Mouse (Mus musculus) fibroblast of lung, adult 2 months (primary cell): ENCODE data around the gene Cnn2.
A peak's percentile ranks its signal among the peaks of the same experiment; 100 is the strongest.

Source experiments
- DNase-seq: peaks from one replicate; pipeline ENCODE4 v3.0.0-alpha.2; 2011; ENCODE audit warnings: low read depth

Gene Cnn2

GRCm38 (mm10) chr10:80019471-80020131 lies 31.2 kb downstream of the Cnn2 start:
- no peak for DNase-seq

GRCm38 (mm10) chr10:80020191-80020590 lies 31.8 kb downstream of the Cnn2 start:
- no peak for DNase-seq

DNA sequence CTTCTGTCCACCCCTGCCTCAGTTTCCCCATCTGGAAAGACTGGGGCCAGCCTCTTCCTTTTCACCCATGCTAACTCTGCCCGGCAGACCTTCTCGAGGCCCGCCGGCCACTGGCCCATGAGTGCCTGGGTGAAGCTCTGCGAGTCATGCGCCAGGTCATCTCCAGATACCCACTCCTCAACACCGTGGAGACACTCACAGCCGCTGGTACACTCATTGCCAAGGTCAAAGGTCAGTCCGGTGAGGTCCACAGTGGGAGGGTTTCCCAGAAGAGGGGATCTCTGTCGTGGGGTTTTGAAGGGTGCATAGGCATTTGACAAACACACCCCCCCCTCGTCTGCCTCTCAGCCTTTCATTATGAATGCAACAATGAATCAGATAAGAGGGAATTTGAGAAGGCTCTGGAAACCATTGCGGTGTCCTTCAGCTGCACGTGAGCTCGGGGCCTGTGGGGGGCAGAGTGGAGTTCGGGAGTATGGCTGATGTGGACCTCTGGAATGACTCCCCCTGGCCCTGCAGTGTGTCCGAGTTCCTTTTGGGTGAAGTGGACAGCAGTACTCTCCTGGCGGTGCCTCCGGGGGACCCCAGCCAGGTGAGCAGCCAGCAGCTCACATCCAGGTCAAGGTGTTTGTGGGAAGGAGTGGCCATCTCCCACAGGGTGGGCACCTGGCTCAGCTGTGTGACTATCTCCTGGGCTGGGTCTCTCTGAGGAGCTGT lies 32.4 kb downstream of the Cnn2 start:
- DNase-seq, result no peak

- DNase-seq, result no peak
Observed at GRCm38 (mm10) chr10:80021320-80021641, 32.9 kb downstream of the Cnn2 start.

- no peak for DNase-seq
Observed at GRCm38 (mm10) chr10:80022164-80022563, 33.8 kb downstream of the Cnn2 start.

DNA sequence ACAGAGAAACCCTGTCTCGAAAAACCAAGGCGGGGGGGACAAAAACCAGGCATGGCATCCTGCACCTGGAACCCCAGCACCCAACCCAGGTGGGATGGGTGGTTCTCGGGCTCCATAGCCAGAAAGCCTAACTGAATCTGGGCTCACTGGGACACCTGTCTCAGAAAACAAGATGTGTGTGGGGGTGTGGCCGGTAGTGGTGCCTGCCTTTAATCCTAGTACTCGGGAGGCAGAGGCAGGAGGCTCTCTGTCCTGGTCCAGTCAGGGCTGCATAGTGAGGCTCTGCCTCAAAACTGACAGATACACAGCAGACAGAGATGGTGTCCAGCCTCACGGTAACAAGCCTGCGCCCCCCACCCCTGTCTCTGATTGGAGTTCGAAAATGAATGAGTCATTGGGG lies 34.4 kb downstream of the Cnn2 start:
- no peak for DNase-seq

DNA sequence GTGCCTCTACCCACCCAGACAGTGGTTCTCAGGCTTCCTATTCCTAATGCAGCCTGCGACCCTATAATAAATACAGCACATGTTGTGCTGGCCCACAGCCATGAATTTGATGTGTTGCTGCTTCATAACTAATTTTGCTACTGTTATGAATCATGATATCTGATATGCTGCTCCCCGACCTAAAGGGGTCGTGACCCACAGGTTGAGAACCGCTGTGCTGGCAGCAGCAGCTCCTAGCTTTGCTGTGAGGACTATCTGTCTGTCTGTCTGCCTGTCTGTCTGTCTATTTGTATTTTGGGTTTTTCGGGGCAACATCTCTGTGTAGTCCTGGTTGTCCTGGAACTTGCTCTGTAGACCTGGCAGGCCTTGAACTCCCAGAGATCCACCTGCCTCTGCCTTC lies 35.4 kb downstream of the Cnn2 start:
- DNase-seq, result no peak

GRCm38 (mm10) chr10:80024229-80025043 lies 36.1 kb downstream of the Cnn2 start:
- no peak for DNase-seq

GRCm38 (mm10) chr10:80025044-80025347 lies 36.6 kb downstream of the Cnn2 start:
- DNase-seq, result no peak

DNA sequence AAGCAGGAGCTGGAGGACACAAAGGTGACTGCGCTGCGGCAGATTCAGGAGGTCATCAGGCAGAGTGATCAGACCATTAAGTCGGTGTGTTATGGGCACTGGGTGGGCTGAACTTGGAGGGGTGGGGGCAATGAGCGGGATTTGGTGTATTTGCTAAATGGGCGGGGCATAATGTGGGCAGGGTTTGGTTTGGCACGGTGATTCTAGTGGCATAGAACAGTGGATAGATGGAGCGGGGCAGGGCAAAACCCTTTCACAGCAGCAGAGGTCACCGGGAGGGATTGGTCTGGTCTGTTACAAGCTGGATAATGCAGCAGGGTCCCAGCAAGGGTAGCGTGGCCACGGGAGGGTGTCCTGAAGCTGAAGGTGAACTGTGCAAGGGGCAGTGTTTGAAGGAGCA lies 37.1 kb downstream of the Cnn2 start:
- no peak for DNase-seq

- DNase-seq, result no peak
Observed at GRCm38 (mm10) chr10:80025889-80026288, 37.5 kb downstream of the Cnn2 start.

DNA sequence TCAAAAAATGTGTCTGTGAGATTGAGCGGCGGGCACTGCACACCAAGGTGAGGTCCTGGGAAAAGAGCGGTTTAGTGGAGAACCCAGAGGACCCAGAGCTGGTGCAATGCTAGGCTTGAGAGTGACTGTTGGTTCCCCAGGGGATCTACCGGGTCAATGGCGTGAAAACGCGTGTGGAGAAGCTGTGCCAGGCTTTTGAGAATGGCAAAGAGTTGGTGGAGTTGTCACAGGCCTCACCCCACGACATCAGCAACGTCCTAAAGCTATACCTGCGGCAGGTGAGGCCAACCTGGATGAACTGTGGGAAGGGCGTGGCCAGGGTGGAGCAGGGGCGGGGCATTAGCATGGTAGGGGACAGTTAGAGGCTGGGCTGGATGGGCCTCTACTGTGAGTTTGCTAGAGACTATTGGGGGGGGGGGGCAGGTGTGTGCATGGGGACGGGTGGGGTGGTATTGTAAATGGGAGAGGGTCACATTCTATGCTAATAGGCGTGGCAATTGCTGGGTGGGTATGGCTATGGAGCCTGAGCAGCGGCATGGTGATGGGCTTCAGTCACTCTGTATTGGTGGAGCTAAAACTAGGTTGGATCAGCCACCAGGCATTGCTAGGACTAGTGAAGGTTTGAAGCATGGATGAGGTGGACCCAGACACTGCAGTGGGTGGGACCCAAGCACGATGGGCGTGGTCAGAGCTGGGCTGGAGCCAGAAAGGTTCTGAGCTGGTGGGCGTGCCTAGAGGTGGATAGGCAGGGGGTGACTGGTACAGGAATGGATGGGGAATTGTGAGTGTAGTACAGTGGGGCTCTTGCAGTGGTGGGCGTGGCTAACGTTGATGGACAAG lies 39.5 kb downstream of the Cnn2 start:
- no peak for DNase-seq

- DNase-seq, result no peak
Observed at GRCm38 (mm10) chr10:80028521-80028846, 40.1 kb downstream of the Cnn2 start.

DNA sequence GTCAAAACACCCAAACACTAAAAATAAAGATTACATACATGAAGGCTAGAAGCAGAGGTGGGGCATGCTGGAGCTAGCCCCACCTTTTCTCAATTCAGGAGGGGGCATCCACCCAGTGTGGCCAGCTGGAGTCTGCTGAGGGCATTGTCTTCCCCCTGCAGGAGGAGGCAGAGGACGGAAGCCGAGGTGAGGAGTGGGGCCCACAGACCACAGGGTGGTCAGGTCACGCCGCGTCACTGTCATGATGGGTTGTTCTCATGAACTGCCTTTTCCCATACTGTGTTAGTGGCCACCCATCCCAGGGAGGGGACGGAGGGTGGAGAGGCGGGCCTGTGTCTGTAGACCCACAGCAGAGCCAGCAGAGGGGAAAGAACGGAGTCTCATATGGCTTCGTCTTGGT lies 41.8 kb downstream of the Cnn2 start:
- DNase-seq, result no peak

DNA sequence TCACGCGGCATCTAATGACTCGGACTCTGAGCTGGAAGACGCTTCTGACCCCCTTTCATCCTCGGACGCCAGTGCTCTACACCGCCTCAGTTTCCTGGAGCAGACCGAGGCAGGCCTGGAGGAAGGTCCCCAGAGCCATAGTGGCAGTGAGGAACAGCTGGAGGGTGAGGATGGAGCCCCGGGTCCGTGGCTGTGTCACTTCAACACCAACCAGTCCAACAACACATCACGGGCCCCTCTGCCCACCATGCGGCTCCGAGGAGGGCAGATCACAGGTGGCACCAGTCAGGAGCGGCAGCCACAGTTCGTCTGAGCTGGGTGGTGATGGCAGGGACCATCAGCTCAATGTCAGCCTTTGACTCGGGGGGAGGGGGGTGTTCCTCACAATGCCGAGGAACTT lies 42.4 kb downstream of the Cnn2 start:
- DNase-seq, result no peak

GRCm38 (mm10) chr10:80032799-80033480 lies 44.6 kb downstream of the Cnn2 start:
- DNase-seq, result no peak

GRCm38 (mm10) chr10:80033511-80034391 lies 45.4 kb downstream of the Cnn2 start:
- DNase-seq, result no peak

DNA sequence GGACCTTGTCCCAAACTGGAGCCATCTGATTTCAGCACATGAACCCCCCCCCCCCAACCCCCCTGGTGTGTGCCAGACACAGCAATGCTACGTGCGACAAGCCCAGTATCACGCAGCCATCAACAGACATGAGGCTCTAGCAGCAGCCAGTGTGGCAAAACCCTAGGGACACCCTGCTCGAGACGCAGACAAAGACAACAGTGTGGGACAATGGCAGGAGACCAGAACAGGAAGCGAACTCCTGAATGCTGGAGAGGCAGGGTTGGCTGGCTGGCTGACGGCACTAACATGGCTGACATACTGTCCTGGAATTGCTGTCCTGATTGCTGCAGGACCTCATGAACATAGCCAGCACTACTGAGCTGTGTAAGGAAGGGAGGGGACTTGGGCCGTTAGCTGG lies 46.8 kb downstream of the Cnn2 start:
- no peak for DNase-seq

GRCm38 (mm10) chr10:80035686-80036085 lies 47.3 kb downstream of the Cnn2 start:
- DNase-seq, result no peak

- DNase-seq, result no peak
Observed at GRCm38 (mm10) chr10:80036832-80037231, 48.4 kb downstream of the Cnn2 start.

- peak; percentile 91 for DNase-seq
Observed at GRCm38 (mm10) chr10:80039559-80039979, 51.2 kb downstream of the Cnn2 start, which contains the start of gene Polr2e. Gene Polr2e, minus strand, starts transcription at chr10:80039795.
